Mouse (Mus musculus) CH12.LX (cell line): ENCODE measurements around the gene Prr5l.

Experiments
- CHD1 ChIP-seq: IDR thresholded peaks from 2 replicates; pipeline ENCODE4 v1.6.1; 2012; ENCODE audit warnings: low read depth, low read length, improper control_type of control experiment, inconsistent platforms
- CHD2 ChIP-seq: IDR thresholded peaks from 2 replicates; pipeline ENCODE4 v1.6.1; 2011; ENCODE audit warnings: low read length, improper control_type of control experiment
- CTCF ChIP-seq, 2 experiments: IDR thresholded peaks in 1 of 2; conservative IDR thresholded peaks in 1 of 2; 2 replicates each; pipeline ENCODE4 v1.5.1; 2011 to 2012; ENCODE audit warnings: low read depth in 2 of 2, low read length in 2 of 2, improper control_type of control experiment in 1 of 2, inconsistent platforms in 1 of 2, mild to moderate bottlenecking in 1 of 2, moderate library complexity in 1 of 2
- EP300 ChIP-seq: IDR thresholded peaks from 2 replicates; pipeline ENCODE4 v1.6.1; 2011; ENCODE audit warnings: low read length, improper control_type of control experiment
- MAFK ChIP-seq: IDR thresholded peaks from 2 replicates; pipeline ENCODE4 v1.6.1; 2011; ENCODE audit warnings: low read length, improper control_type of control experiment; ENCODE audit not compliant: insufficient replicate concordance
- POLR2A ChIP-seq: IDR thresholded peaks from 2 replicates; pipeline ENCODE4 v1.6.1; 2011; ENCODE audit warnings: low read depth, mild to moderate bottlenecking, improper control_type of control experiment, low read length
- SIN3A ChIP-seq: IDR thresholded peaks from 2 replicates; pipeline ENCODE4 v1.6.1; 2012; ENCODE audit warnings: low read length, improper control_type of control experiment, inconsistent platforms

DNA sequence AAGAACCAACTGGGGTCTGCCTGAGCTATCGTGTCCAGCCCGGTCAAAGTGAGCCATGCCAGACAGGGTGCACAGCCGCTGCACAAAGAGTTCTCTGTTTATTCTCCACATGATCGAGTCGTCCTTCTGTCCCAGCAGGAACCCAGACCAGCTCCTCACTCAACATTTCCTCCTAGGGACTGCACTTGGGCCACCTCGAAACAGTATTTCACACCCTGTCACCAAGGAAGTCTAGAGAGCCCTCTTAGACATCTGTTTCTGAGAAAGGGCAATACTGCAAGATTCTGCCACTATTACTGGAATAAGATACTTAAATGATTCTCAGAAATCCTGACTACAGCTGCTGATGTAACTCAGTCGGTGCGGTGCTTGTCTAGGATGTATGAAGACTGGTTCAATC lies 72.1 kb downstream of the Prr5l start:
- no peak for TF ChIP-seq CHD2
- TF ChIP-seq POLR2A, result no peak
- TF ChIP-seq MAFK, result no peak
- no peak for TF ChIP-seq CTCF (conservative IDR thresholded peaks at IDR 0.05 in 1 of 2, IDR thresholded peaks at IDR 0.05 in 1 of 2; ENCODE audit: low read depth in 2 of 2, low read length in 2 of 2)
- no peak for TF ChIP-seq CHD1
- TF ChIP-seq EP300, result no peak
- TF ChIP-seq SIN3A, result no peak
